Mouse (Mus musculus) thymus, adult 2 months (tissue): ENCODE results near the gene Kalrn. TPM values are rescaled to one million over a fixed set of nuclear protein-coding genes. Genes with fewer than 3 reads are reported as not detected.

ENCODE experiments used
- DNase-seq: peaks from one replicate; pipeline ENCODE4 v3.0.0; 2021
- H3K27ac ChIP-seq: fragments of 200-500 bp; 2 replicates; pipeline ENCODE4 v1.5.1; 2012; ENCODE audit warnings: low read length, control low read depth; ENCODE audit not compliant: control insufficient read depth, insufficient read depth
- H3K27me3 ChIP-seq: fragments of 200-500 bp; 2 replicates; pipeline ENCODE4 v1.6.1; 2012; ENCODE audit warnings: mild to moderate bottlenecking, low read length, moderate library complexity, mixed read lengths; ENCODE audit not compliant: control insufficient read depth, insufficient read depth
- H3K36me3 ChIP-seq: fragments of 200-500 bp; 2 replicates; pipeline ENCODE4 v1.6.1; 2012; ENCODE audit warnings: mild to moderate bottlenecking, low read length, moderate library complexity; ENCODE audit not compliant: control insufficient read depth, insufficient read depth
- H3K4me1 ChIP-seq: fragments of 200-500 bp; replicated peaks from 2 replicates; pipeline ENCODE4 v1.6.1; 2012; ENCODE audit warnings: low read length; ENCODE audit not compliant: control insufficient read depth, insufficient read depth
- H3K4me3 ChIP-seq: fragments of 200-500 bp; 2 replicates; pipeline ENCODE4 v1.5.1; 2012; ENCODE audit warnings: mild to moderate bottlenecking, low read length, control low read depth, moderate library complexity; ENCODE audit not compliant: control insufficient read depth, insufficient read depth
- CTCF ChIP-seq: fragments of 200-500 bp; IDR thresholded peaks from 2 replicates; pipeline ENCODE4 v1.5.1; 2012; ENCODE audit warnings: mild to moderate bottlenecking, control low read depth, low read length, moderate library complexity, borderline replicate concordance; ENCODE audit not compliant: control insufficient read depth, poor library complexity, insufficient read depth; ENCODE audit errors: extremely low read depth
- POLR2A ChIP-seq: fragments of 200-500 bp; IDR thresholded peaks from 2 replicates; pipeline ENCODE4 v1.6.1; 2012; ENCODE audit warnings: mild to moderate bottlenecking, low read length, control low read depth, moderate library complexity; ENCODE audit not compliant: control insufficient read depth, poor library complexity, insufficient read depth; ENCODE audit errors: extremely low read depth
- whole genome bisulfite sequencing: fragments of 180-500 bp; shearing (Covaris S2); methylation state at CpG from one replicate; pipeline ENCODE4 v1.1.7; 2018; 5-methylcytosine and 5-hydroxymethylcytosine counted together
- polyA plus RNA-seq: library from polyadenylated mRNA; depleted of rRNA; stranded (reverse); fragments of >200 nt; gene quantifications from 2 replicates; pipeline ENCODE4 v1.2.3, GENCODE M21; 2012

Kalrn gene
- polyA plus RNA-seq, 1 experiment, result 2.9 TPM

DNA sequence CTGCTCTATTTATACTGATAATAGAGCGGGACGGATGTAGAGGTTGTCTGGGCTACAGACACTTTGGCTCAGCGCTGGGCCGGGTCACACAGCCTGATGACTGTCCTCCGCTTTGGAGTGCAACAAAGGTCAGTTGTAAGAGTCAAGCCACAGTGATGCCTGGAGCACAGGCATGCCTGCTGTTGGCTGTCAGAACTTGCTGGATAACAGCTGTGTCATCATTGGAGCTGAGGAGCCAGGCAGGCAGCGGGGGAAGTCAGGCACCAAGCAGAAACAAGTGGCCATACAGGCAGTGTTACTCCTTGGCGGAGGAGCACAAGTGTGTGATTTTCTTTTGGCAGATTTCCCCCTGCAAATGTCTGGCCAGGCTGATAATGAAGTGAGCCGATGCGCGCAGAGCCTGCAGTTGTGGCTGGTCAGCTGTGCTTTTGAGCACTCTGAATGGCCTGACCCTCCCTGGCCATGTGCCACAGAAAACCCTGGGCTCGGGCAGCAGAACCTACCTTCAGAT is 632.0 kb downstream of the Kalrn start:
- Histone ChIP-seq H3K27ac (no peak overlapping the region), H3K4me1 (0 out of 2 replicates have a peak, but pooled peaks cover 2% of the 10 kb centered on the region), H3K36me3 (no peaks in the 10 kb centered on the region), H3K27me3 (no peaks in the 10 kb centered on the region), H3K4me3 (no peak overlapping the region)
- 89% methylated on average over 11 of the region's 11 CpGs for WGBS
- DNase-seq, result no peak
- TF ChIP-seq CTCF (no peak), POLR2A (no peak)

DNA sequence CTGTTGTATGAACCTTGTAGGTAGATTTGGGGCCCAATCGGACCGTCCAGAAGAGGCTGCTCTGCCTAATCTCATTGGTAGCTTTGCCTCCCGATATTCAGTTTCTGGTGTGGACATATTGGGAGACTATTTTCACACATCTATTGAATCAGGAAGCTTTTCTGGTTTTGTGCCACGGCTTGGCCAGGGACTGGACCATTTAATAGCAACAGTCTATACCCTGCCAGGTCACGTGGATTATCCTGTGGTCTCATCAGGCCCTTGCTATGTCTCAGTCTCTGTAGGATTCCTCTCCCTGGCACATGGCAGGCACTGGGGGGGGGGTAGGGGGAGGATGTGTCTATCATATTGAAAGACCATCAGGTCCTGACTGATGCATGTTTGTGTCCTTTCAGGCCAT is 633.2 kb downstream of the Kalrn start:
- H3K27ac ChIP-seq, result no peak overlapping the region

GRCm38 (mm10) chr16:33939636-33940035 is 633.7 kb downstream of the Kalrn start:
- Histone ChIP-seq H3K27me3 (no peaks in the 10 kb centered on the region), H3K36me3 (no peaks in the 10 kb centered on the region), H3K27ac (no peak overlapping the region), H3K4me1 (0 out of 2 replicates have a peak, but pooled peaks cover 2% of the 10 kb centered on the region), H3K4me3 (no peak overlapping the region)
- DNase-seq, result no peak
- 74% methylated on average over 9 of the region's 9 CpGs for WGBS
- no peak for TF ChIP-seq POLR2A
- TF ChIP-seq CTCF, result no peak

More for the DNA sequence above, 633.2 kb downstream of the Kalrn start:
- H3K36me3 ChIP-seq, result no peaks in the 10 kb centered on the region
- H3K4me3 ChIP-seq, result no peak overlapping the region
- no peaks in the 10 kb centered on the region for H3K27me3 ChIP-seq
- H3K4me1 ChIP-seq, result 0 out of 2 replicates have a peak, but pooled peaks cover 2% of the 10 kb centered on the region
- 91% methylated on average over 5 of the region's 5 CpGs for WGBS
- no peak for DNase-seq
- no peak for TF ChIP-seq CTCF
- no peak for TF ChIP-seq POLR2A

DNA sequence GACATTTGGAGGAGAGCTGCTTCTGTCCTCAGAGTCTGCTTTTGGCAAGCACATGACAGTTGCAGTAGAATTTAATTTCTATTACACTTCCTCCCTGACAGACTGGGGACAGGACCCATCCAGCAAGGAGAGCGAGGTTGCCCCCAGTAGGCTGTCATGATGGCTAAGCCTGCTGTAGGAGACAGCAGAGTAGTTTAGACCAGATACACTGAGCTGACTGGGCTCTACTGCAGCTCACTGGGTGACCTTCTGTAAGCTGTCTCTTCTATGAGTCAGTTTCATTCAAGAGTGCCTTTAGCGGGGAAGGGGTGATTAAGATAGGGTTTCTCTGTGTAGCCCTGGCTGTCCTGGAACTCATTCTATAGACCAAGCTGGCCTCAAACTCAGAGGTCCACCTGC is 634.2 kb downstream of the Kalrn start:
- no peaks in the 10 kb centered on the region for H3K36me3 ChIP-seq
- H3K4me1 ChIP-seq, result 0 out of 2 replicates have a peak, but pooled peaks cover 2% of the 10 kb centered on the region
- WGBS, result 100% methylated on average over 2 of the region's 2 CpGs
- no peak overlapping the region for H3K27ac ChIP-seq
- TF ChIP-seq POLR2A (no peak), CTCF (no peak)
- DNase-seq, result no peak
- no peak overlapping the region for H3K4me3 ChIP-seq
- no peaks in the 10 kb centered on the region for H3K27me3 ChIP-seq

DNA sequence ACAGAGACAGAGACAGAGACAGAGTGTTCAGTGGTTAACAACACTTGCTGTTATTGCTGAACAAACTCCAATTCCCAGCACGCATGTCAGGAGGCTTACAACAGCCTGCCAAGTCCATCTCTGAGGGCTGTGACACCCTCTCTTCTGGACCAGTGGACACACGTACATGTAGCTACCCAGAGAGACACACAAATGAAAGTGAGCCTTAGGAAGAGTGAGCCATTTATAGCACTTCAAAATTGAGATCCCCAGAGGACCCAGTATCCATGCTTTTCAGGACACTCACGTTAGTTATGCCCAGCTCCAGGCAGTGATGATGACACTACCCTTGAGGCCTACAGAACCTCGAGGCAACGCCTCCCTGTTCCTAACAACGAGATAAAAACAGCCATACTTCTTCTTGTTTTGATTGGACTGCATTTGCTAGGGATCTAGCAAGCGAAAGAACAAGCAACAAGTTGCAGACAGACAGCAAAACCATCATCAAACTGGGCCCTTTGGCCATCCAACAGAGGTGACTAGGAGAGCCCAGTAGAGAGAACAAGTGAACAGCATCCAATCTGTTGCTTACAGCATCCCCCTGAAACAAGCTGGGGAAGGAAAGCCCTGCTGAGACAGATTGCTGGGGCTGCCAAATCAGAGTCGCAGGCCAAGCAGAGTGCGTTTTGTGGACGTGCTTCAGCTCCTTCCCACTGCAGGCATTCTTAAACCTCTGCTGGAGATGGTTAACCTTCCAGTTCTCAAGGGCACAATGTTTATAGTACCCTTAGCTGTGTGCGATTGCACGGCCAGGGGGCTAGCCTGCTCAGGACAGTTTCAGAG is 634.8 kb downstream of the Kalrn start:
- Histone ChIP-seq H3K4me3 (no peak overlapping the region), H3K27me3 (no peaks in the 10 kb centered on the region), H3K27ac (no peak overlapping the region), H3K36me3 (no peaks in the 10 kb centered on the region), H3K4me1 (0 out of 2 replicates have a peak, but pooled peaks cover 2% of the 10 kb centered on the region)
- TF ChIP-seq POLR2A (no peak), CTCF (no peak)
- DNase-seq, result no peak
- WGBS, result 89% methylated on average over 12 of the region's 12 CpGs

GRCm38 (mm10) chr16:33937567-33937966 is 635.8 kb downstream of the Kalrn start:
- H3K36me3 ChIP-seq, result no peaks in the 10 kb centered on the region
- H3K27ac ChIP-seq, result no peak overlapping the region
- 32% methylated on average over 8 of the region's 8 CpGs for WGBS
- H3K27me3 ChIP-seq, result no peaks in the 10 kb centered on the region
- no peak for TF ChIP-seq CTCF
- DNase-seq, result no peak
- no peak overlapping the region for H3K4me3 ChIP-seq
- 0 out of 2 replicates have a peak, but pooled peaks cover 2% of the 10 kb centered on the region for H3K4me1 ChIP-seq
